11 mouse cellular contexts compared by ENCODE assay signal in the genomic region with DNA sequence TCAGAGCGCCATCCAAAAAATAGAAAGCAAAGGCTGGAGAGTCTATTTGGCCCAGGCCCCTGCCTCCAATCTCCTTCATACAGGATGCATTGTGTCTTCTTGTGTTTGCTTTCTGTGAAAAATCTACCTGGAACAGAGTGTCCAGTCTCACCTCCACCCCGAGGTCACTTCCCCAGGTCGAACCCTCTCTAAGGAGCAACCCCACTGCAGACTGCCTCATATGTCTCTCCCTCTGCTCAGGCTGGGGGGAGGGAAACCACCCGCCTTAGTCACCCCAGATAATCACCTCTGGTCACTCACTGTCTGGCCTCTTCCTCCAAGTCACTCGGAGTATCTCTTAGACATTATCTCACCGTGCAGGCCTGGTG. TPM values are rescaled to one million over a fixed set of nuclear protein-coding genes. Genes with fewer than 3 reads are reported as not detected.
DNase-seq lines count a peak whose midpoint lies in the region; ATAC-seq and TF ChIP-seq lines count a peak whose summit lies in the region.
"Had no signal": no experiment of that assay in that cellular context is flagged by ENCODE, and none has a peak within 500 bp of the region (broad histone marks: within the 10 kb centered on the region; RNA-seq: fewer than 3 reads in every experiment).

No protein-coding gene starts in this region.

- no peaks in the 10 kb centered on the region for H3K36me3 ChIP-seq in heart, embryonic 11.5 days (ENCODE audit: control insufficient read depth, insufficient read depth, low read length)
- no peaks in the 10 kb centered on the region for H3K36me3 ChIP-seq in lung, embryonic 16.5 days (ENCODE audit: control insufficient read depth, insufficient read depth, low read length)
- H3K36me3 ChIP-seq in hindbrain, postnatal 0 days (ENCODE audit: insufficient read depth, low read length) = no peaks in the 10 kb centered on the region
- H3K36me3 ChIP-seq in midbrain, postnatal 0 days (ENCODE audit: insufficient read depth, low read length) = no peaks in the 10 kb centered on the region

- WGBS in heart, embryonic 11.5 days (ENCODE audit: insufficient replicate concordance) = 22% methylated on average over 6 of the region's 6 CpGs
- 23% methylated on average over 6 of the region's 6 CpGs for WGBS in lung, embryonic 16.5 days
- 44% methylated on average over 6 of the region's 6 CpGs for WGBS in hindbrain, postnatal 0 days
- 47% methylated on average over 6 of the region's 6 CpGs for WGBS in midbrain, postnatal 0 days

- DNase-seq in heart, postnatal 36 days = no peak
- no peak for DNase-seq in lung, postnatal 25 days (ENCODE audit: low spot score)
- no peak for DNase-seq in hindbrain, postnatal 0 days (ENCODE audit: low spot score)
- DNase-seq in midbrain, postnatal 0 days (ENCODE audit: low spot score) = no peak
- no peak for DNase-seq in adrenal gland, postnatal 36 days
- no peak for DNase-seq in thymus, postnatal 25 days

- peak overlapping the region; percentile 57; the same call in 1 of the 2 replicates for H3K4me2 ChIP-seq in heart, embryonic 11.5 days
- peak overlapping the region; percentile 50 for H3K4me2 ChIP-seq in lung, embryonic 16.5 days (ENCODE audit: low read depth, low read length)
- H3K4me2 ChIP-seq in hindbrain, postnatal 0 days (ENCODE audit: low read depth, low read length) = peak overlapping the region; percentile 37; the same call in 1 of the 2 replicates
- peak overlapping the region; percentile 42; the same call in 1 of the 2 replicates for H3K4me2 ChIP-seq in midbrain, postnatal 0 days (ENCODE audit: low read depth, low read length, poor library complexity, severe bottlenecking)

- ATAC-seq in heart, embryonic 11.5 days (replicated peaks; ENCODE audit: insufficient number of reproducible peaks, low FRiP score, low TSS enrichment) = no peak
- ATAC-seq in lung, embryonic 16.5 days (ENCODE audit: low read depth) = peak; percentile 24; the same call in 1 of the 2 replicates
- ATAC-seq in hindbrain, postnatal 0 days = peak; percentile 27; the same call in 1 of the 2 replicates
- ATAC-seq in midbrain, postnatal 0 days (ENCODE audit: low FRiP score) = 0 out of 2 replicates have a peak, but pooled peaks have one; percentile 16
- ATAC-seq: Patski had no signal

- H3K9ac ChIP-seq in heart, embryonic 11.5 days (ENCODE audit: low read depth, low read length) = no peak overlapping the region
- H3K9ac ChIP-seq in lung, embryonic 16.5 days (ENCODE audit: low read length) = no peak overlapping the region
- H3K9ac ChIP-seq in hindbrain, postnatal 0 days (replicated peaks; ENCODE audit: low read length) = no peak overlapping the region
- H3K9ac ChIP-seq in midbrain, postnatal 0 days (replicated peaks; ENCODE audit: low read length, poor library complexity, severe bottlenecking) = no peak overlapping the region

- H3K4me3 ChIP-seq in heart, embryonic 11.5 days (ENCODE audit: low read depth, low read length) = no peak overlapping the region
- H3K4me3 ChIP-seq in lung, embryonic 16.5 days (ENCODE audit: low read length) = 0 out of 2 replicates have a peak overlapping the region, but pooled peaks have one; percentile 10
- H3K4me3 ChIP-seq in hindbrain, postnatal 0 days (ENCODE audit: low read length) = 0 out of 2 replicates have a peak overlapping the region, but pooled peaks have one; percentile 7
- no peak overlapping the region for H3K4me3 ChIP-seq in midbrain, postnatal 0 days (ENCODE audit: low read depth, low read length)

- TF ChIP-seq CTCF in hindbrain, postnatal 0 days (IDR thresholded peaks at IDR 0.05; ENCODE audit: low read depth) = no peak
- TF ChIP-seq CTCF in midbrain, postnatal 0 days (IDR thresholded peaks at IDR 0.05) = no peak

- H3K4me1 ChIP-seq in heart, embryonic 11.5 days (ENCODE audit: control insufficient read depth, insufficient read depth, low read length) = no peaks in the 10 kb centered on the region
- H3K4me1 ChIP-seq in lung, embryonic 16.5 days (replicated peaks; ENCODE audit: control insufficient read depth, insufficient read depth, low read length) = peaks cover under 1% of the 10 kb centered on the region
- H3K4me1 ChIP-seq in hindbrain, postnatal 0 days (ENCODE audit: insufficient read depth, low read length) = 0 out of 2 replicates have a peak, but pooled peaks cover 2% of the 10 kb centered on the region
- H3K4me1 ChIP-seq in midbrain, postnatal 0 days (ENCODE audit: insufficient read depth, low read length) = no peaks in the 10 kb centered on the region

- H3K27ac ChIP-seq in heart, embryonic 11.5 days (ENCODE audit: low read depth, low read length) = no peak overlapping the region
- no peak overlapping the region for H3K27ac ChIP-seq in lung, embryonic 16.5 days (ENCODE audit: low read length)
- H3K27ac ChIP-seq in hindbrain, postnatal 0 days = no peak overlapping the region
- H3K27ac ChIP-seq in midbrain, postnatal 0 days (ENCODE audit: low read depth, low read length) = no peak overlapping the region

- H3K9me3 ChIP-seq in heart, embryonic 11.5 days (replicated peaks; ENCODE audit: control insufficient read depth, low read length) = no peaks in the 10 kb centered on the region
- H3K9me3 ChIP-seq in lung, embryonic 16.5 days (ENCODE audit: control insufficient read depth, low read length) = no peaks in the 10 kb centered on the region
- H3K9me3 ChIP-seq in hindbrain, postnatal 0 days (ENCODE audit: low read length) = no peaks in the 10 kb centered on the region
- no peaks in the 10 kb centered on the region for H3K9me3 ChIP-seq in midbrain, postnatal 0 days (ENCODE audit: low read length)

- peaks cover 15% of the 10 kb centered on the region for H3K27me3 ChIP-seq in heart, embryonic 11.5 days (ENCODE audit: control insufficient read depth, insufficient read depth, low read length)
- H3K27me3 ChIP-seq in lung, embryonic 16.5 days (ENCODE audit: control insufficient read depth, insufficient read depth, low read depth, low read length) = no peaks in the 10 kb centered on the region
- 0 out of 2 replicates have a peak, but pooled peaks cover 4% of the 10 kb centered on the region for H3K27me3 ChIP-seq in hindbrain, postnatal 0 days (ENCODE audit: insufficient read depth, low read length)
- 0 out of 2 replicates have a peak, but pooled peaks cover 4% of the 10 kb centered on the region for H3K27me3 ChIP-seq in midbrain, postnatal 0 days (ENCODE audit: insufficient read depth, low read length)

- intact Hi-C loops in heart, postnatal 36 days (cut with DNase I) = loop anchor here (1.0 to 5.0 kb wide), 2 partner anchors 115 to 185 kb away; no protein-coding TSS in a partner anchor

RNA-seq across cellular contexts. Expression of a gene that starts 29.0 kb away (rescaled TPM):
- 0.13 TPM in 1 of 2 replicates, not detected in the other for polyA plus RNA-seq in heart, embryonic 11.5 days (2014; fragmentation: Nextera tagmentation; extraction: Ambion mirVana)
- not detected for total RNA-seq in heart, postnatal 36 days (2021)
- not detected in 2 replicates for polyA plus RNA-seq in lung, embryonic 16.5 days (2015; fragmentation: Nextera tagmentation; extraction: Ambion mirVana)
- total RNA-seq in hindbrain, postnatal 0 days (2014; rRNA removed) = not detected in 2 replicates
- polyA plus RNA-seq in hindbrain, postnatal 0 days (2015; fragmentation: Nextera tagmentation; extraction: Ambion mirVana) = not detected in 2 replicates
- not detected in 2 replicates for total RNA-seq in midbrain, postnatal 0 days (2014; rRNA removed)
- not detected in 2 replicates for polyA plus RNA-seq in midbrain, postnatal 0 days (2015; fragmentation: Nextera tagmentation; extraction: Ambion mirVana)
- total RNA-seq in adrenal gland, postnatal 36 days (2021) = not detected
- total RNA-seq: hematopoietic stem cell, adult 5-6 weeks; layer of hippocampus, postnatal 25 days had no signal
- polyA plus RNA-seq: Patski had no signal

Comparison
In these comparisons a context has a peak if more than half of its experiments do, and no peak if none do; other contexts are left out.
1. H3K4me3 ChIP-seq: peak in lung, embryonic 16.5 days (single experiment) and hindbrain, postnatal 0 days (single experiment); none in heart, embryonic 11.5 days (single experiment) and midbrain, postnatal 0 days (single experiment).
2. Peak in every context shown above with its lines, with median percentiles within 50 percentile points of each other: H3K4me2 ChIP-seq.